Mouse (Mus musculus) spleen, adult 2 months (tissue): ENCODE measurements around the gene Apoc4.

Experiments
- CTCF ChIP-seq: fragments of 200-500 bp; IDR thresholded peaks from 2 replicates; pipeline ENCODE4 v1.5.1; 2011; ENCODE audit warnings: mild to moderate bottlenecking, inconsistent platforms; ENCODE audit not compliant: insufficient read depth, insufficient read length, insufficient replicate concordance; ENCODE audit errors: extremely low read depth
- POLR2A ChIP-seq: fragments of 200-500 bp; IDR thresholded peaks from 2 replicates; pipeline ENCODE4 v1.6.1; 2011; ENCODE audit warnings: low read depth, low read length, inconsistent platforms

- TF ChIP-seq POLR2A (no peak), CTCF (no peak)
Observed at GRCm38 (mm10) chr7:19676662-19677061, 4.6 kb downstream of the Apoc4 start.
